Mouse (Mus musculus) embryonic facial prominence, embryonic 12.5 days (tissue): ENCODE measurements at regions not wholly inside any gene's neighbourhood (a gene's known extent, or its start where the extent isn't known, plus 50 kb on each side); places are given as distances from the start of the nearest gene placed in this dataset.
"Not testable (repeated sequence)": the region's sequence is repeated elsewhere in the genome, so short reads cannot be mapped to it uniquely, and the experiment has no call there.

Experiments used
- ATAC-seq: fragments of 200-750 bp; cut with Nextera tagmentation; 2 replicates; pipeline ENCODE4 v1.8.0; 2017; ENCODE audit not compliant: insufficient number of reproducible peaks, insufficient read depth, low FRiP score, low TSS enrichment
- H3K27ac ChIP-seq: fragments of 300-500 bp; sonication (generic); 2 replicates; pipeline ENCODE4 v1.5.1; 2016; ENCODE audit warnings: mild to moderate bottlenecking
- H3K27me3 ChIP-seq: fragments of 300-500 bp; sonication (generic); 2 replicates; pipeline ENCODE4 v1.6.1; 2016; ENCODE audit warnings: mild to moderate bottlenecking, moderate library complexity
- H3K36me3 ChIP-seq: fragments of 300-500 bp; sonication (generic); 2 replicates; pipeline ENCODE4 v1.6.1; 2016; ENCODE audit warnings: mild to moderate bottlenecking
- H3K4me1 ChIP-seq: fragments of 300-500 bp; sonication (generic); 2 replicates; pipeline ENCODE4 v1.6.1; 2016
- H3K4me2 ChIP-seq: fragments of 300-500 bp; sonication (generic); replicated peaks from 2 replicates; pipeline ENCODE4 v1.6.1; 2016; ENCODE audit warnings: mild to moderate bottlenecking, moderate library complexity
- H3K4me3 ChIP-seq: fragments of 300-500 bp; sonication (generic); 2 replicates; pipeline ENCODE4 v1.5.1; 2016; ENCODE audit warnings: mild to moderate bottlenecking
- H3K9ac ChIP-seq: fragments of 300-500 bp; sonication (generic); 2 replicates; pipeline ENCODE4 v1.6.1; 2016; ENCODE audit warnings: mild to moderate bottlenecking, moderate library complexity
- H3K9me3 ChIP-seq: fragments of 300-500 bp; sonication (generic); 2 replicates; pipeline ENCODE4 v1.6.1; 2016; ENCODE audit warnings: mild to moderate bottlenecking, moderate library complexity
- WGBS: fragments of 180-500 bp; shearing (Covaris S2); methylation state at CpG from one replicate; pipeline ENCODE4 v1.1.7; 2016; 5-methylcytosine and 5-hydroxymethylcytosine counted together

- Histone ChIP-seq H3K9me3 (no peaks in the 10 kb centered on the region), H3K4me1 (peaks cover 29% of the 10 kb centered on the region), H3K27ac (no peak overlapping the region), H3K4me3 (no peak overlapping the region), H3K9ac (no peak overlapping the region), H3K36me3 (no peaks in the 10 kb centered on the region), H3K27me3 (no peaks in the 10 kb centered on the region), H3K4me2 (no peak overlapping the region)
- no peak for ATAC-seq
- 64% methylated on average over 9 of the region's 9 CpGs for WGBS
Observed at GRCm38 (mm10) chr16:29904183-29904775, 159.9 kb upstream of the Hes1 start.

GRCm38 (mm10) chr16:29907331-29907730 lies 156.9 kb upstream of the Hes1 start:
- no peaks in the 10 kb centered on the region for H3K27me3 ChIP-seq
- no peak overlapping the region for H3K27ac ChIP-seq
- no peak overlapping the region for H3K4me3 ChIP-seq
- H3K9ac ChIP-seq: no peak overlapping the region
- H3K4me2 ChIP-seq: no peak overlapping the region
- H3K9me3 ChIP-seq: no peaks in the 10 kb centered on the region
- H3K36me3 ChIP-seq: no peaks in the 10 kb centered on the region
- WGBS: 73% methylated on average over 7 of the region's 7 CpGs
- no peak for ATAC-seq
- H3K4me1 ChIP-seq: peaks cover 29% of the 10 kb centered on the region

- ATAC-seq: no peak
- no peaks in the 10 kb centered on the region for H3K27me3 ChIP-seq
- H3K4me1 ChIP-seq: peaks cover 29% of the 10 kb centered on the region
- H3K9me3 ChIP-seq: no peaks in the 10 kb centered on the region
- no peak overlapping the region for H3K4me2 ChIP-seq
- H3K36me3 ChIP-seq: no peaks in the 10 kb centered on the region
- H3K4me3 ChIP-seq: no peak overlapping the region
- H3K9ac ChIP-seq: no peak overlapping the region
- WGBS: 22% methylated on average over 8 of the region's 8 CpGs
- H3K27ac ChIP-seq: no peak overlapping the region
Observed at GRCm38 (mm10) chr16:29908031-29908430, 156.2 kb upstream of the Hes1 start.

- Histone ChIP-seq H3K9ac (no peak overlapping the region), H3K9me3 (no peaks in the 10 kb centered on the region), H3K36me3 (no peaks in the 10 kb centered on the region), H3K4me3 (no peak overlapping the region), H3K27ac (no peak overlapping the region), H3K27me3 (no peaks in the 10 kb centered on the region), H3K4me1 (peaks cover 21% of the 10 kb centered on the region), H3K4me2 (no peak overlapping the region)
- WGBS: 37% methylated on average over 5 of the region's 5 CpGs
- ATAC-seq: no peak
Observed at GRCm38 (mm10) chr16:29909923-29910465, 154.2 kb upstream of the Hes1 start.

- Histone ChIP-seq H3K9ac (no peak overlapping the region), H3K4me1 (peaks cover 18% of the 10 kb centered on the region), H3K27me3 (no peaks in the 10 kb centered on the region), H3K36me3 (no peaks in the 10 kb centered on the region), H3K9me3 (no peaks in the 10 kb centered on the region), H3K4me3 (no peak overlapping the region), H3K4me2 (no peak overlapping the region), H3K27ac (no peak overlapping the region)
- WGBS: 73% methylated on average over 7 of the region's 7 CpGs
- ATAC-seq: no peak
Observed at GRCm38 (mm10) chr16:29911164-29911571, 153.0 kb upstream of the Hes1 start.

GRCm38 (mm10) chr16:29913357-29914010 lies 150.7 kb upstream of the Hes1 start:
- Histone ChIP-seq H3K36me3 (no peaks in the 10 kb centered on the region), H3K4me3 (no peak overlapping the region), H3K27me3 (no peaks in the 10 kb centered on the region), H3K9ac (no peak overlapping the region), H3K9me3 (no peaks in the 10 kb centered on the region), H3K4me1 (peaks cover 4% of the 10 kb centered on the region; the same call in 1 of the 2 replicates), H3K4me2 (no peak overlapping the region), H3K27ac (no peak overlapping the region)
- no peak for ATAC-seq
- 77% methylated on average over 8 of the region's 8 CpGs for WGBS

GRCm38 (mm10) chr16:29915346-29915745 lies 148.8 kb upstream of the Hes1 start:
- Histone ChIP-seq H3K9me3 (no peaks in the 10 kb centered on the region), H3K4me1 (peaks cover 4% of the 10 kb centered on the region; the same call in 1 of the 2 replicates), H3K4me2 (no peak overlapping the region), H3K9ac (no peak overlapping the region), H3K4me3 (no peak overlapping the region), H3K27me3 (no peaks in the 10 kb centered on the region), H3K27ac (no peak overlapping the region), H3K36me3 (no peaks in the 10 kb centered on the region)
- 73% methylated on average over 11 of the region's 11 CpGs for WGBS
- no peak for ATAC-seq

GRCm38 (mm10) chr16:29917989-29918388 lies 146.2 kb upstream of the Hes1 start:
- Histone ChIP-seq H3K4me3 (no peak overlapping the region), H3K36me3 (no peaks in the 10 kb centered on the region), H3K27me3 (no peaks in the 10 kb centered on the region), H3K27ac (no peak overlapping the region), H3K9ac (no peak overlapping the region), H3K4me2 (no peak overlapping the region), H3K9me3 (no peaks in the 10 kb centered on the region), H3K4me1 (peaks cover 4% of the 10 kb centered on the region; the same call in 1 of the 2 replicates)
- no peak for ATAC-seq
- WGBS: 25% methylated on average over 3 of the region's 3 CpGs

GRCm38 (mm10) chr16:29918396-29918795 lies 145.8 kb upstream of the Hes1 start:
- Histone ChIP-seq H3K4me1 (peaks cover 4% of the 10 kb centered on the region; the same call in 1 of the 2 replicates), H3K9me3 (no peaks in the 10 kb centered on the region), H3K27me3 (no peaks in the 10 kb centered on the region), H3K9ac (no peak overlapping the region), H3K36me3 (no peaks in the 10 kb centered on the region), H3K4me3 (no peak overlapping the region), H3K4me2 (no peak overlapping the region), H3K27ac (no peak overlapping the region)
- WGBS: 74% methylated on average over 6 of the region's 6 CpGs
- ATAC-seq: no peak

- WGBS: 76% methylated on average over 5 of the region's 5 CpGs
- H3K9me3 ChIP-seq: no peaks in the 10 kb centered on the region
Observed at GRCm38 (mm10) chr16:29920940-29921339, 143.2 kb upstream of the Hes1 start.

GRCm38 (mm10) chr16:29921385-29921784 lies 142.8 kb upstream of the Hes1 start:
- 54% methylated on average over 3 of the region's 3 CpGs for whole genome bisulfite sequencing
- ATAC-seq: no peak
- peaks cover 4% of the 10 kb centered on the region; the same call in 1 of the 2 replicates for H3K4me1 ChIP-seq

More at GRCm38 (mm10) chr16:29920940-29921339, 143.2 kb upstream of the Hes1 start:
- no peak for ATAC-seq
- Histone ChIP-seq H3K36me3 (no peaks in the 10 kb centered on the region), H3K27ac (no peak overlapping the region), H3K4me3 (no peak overlapping the region), H3K4me1 (peaks cover 4% of the 10 kb centered on the region; the same call in 1 of the 2 replicates), H3K27me3 (no peaks in the 10 kb centered on the region), H3K9ac (no peak overlapping the region), H3K4me2 (no peak overlapping the region)

GRCm38 (mm10) chr16:29927276-29927675 lies 136.9 kb upstream of the Hes1 start:
- H3K27ac ChIP-seq, H3K4me3 ChIP-seq, ATAC-seq, H3K4me2 ChIP-seq, H3K9me3 ChIP-seq, H3K36me3 ChIP-seq, H3K4me1 ChIP-seq, H3K27me3 ChIP-seq: not testable (repeated sequence)
- 91% methylated on average over 11 of the region's 11 CpGs for WGBS
- peak overlapping the region; percentile 19; the same call in 1 of the 2 replicates for H3K9ac ChIP-seq

More at GRCm38 (mm10) chr16:29921385-29921784, 142.8 kb upstream of the Hes1 start:
- Histone ChIP-seq H3K27me3 (no peaks in the 10 kb centered on the region), H3K27ac (no peak overlapping the region), H3K4me3 (no peak overlapping the region), H3K4me2 (no peak overlapping the region), H3K9ac (no peak overlapping the region), H3K9me3 (no peaks in the 10 kb centered on the region), H3K36me3 (no peaks in the 10 kb centered on the region)
